Mouse (Mus musculus): ENCODE results near the gene Plekha6.
A peak's percentile ranks its signal among the peaks of the same experiment; 100 is the strongest.

The Plekha6 gene

GRCm38 (mm10) chr1:133163820-133164431, at the start of gene Plekha6:
Gene Plekha6 (plus strand): TSS chr1:133164210.
- no peak for DNase-seq (ENCODE audit: low spot score in 2 of 2)

- DNase-seq (ENCODE audit: low spot score in 2 of 2) = no peak
These were observed 47.9 kb upstream of the Plekha6 start for GRCm38 (mm10) chr1:133116108-133116507.

DNA sequence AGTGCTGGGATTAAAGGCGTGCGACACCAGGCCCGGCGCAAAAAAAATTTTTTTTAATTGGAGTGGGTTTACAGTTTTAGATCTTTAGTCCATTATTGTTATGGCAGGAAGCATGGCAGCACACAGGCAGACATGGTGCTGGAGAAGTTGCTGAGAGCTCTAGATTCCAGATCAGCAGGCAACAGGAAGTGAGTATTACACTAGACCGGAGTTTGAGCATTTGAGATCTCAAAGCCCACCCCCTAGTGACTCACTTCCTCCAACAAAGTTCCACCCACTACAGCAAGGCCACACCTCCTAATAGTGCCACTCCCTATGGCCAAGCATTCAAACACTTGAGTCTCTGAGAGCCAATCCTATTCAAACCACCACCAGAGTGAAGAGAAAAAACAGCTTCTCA, 45.9 kb upstream of the Plekha6 start:
- no peak for DNase-seq (ENCODE audit: low spot score in 2 of 2)

DNA sequence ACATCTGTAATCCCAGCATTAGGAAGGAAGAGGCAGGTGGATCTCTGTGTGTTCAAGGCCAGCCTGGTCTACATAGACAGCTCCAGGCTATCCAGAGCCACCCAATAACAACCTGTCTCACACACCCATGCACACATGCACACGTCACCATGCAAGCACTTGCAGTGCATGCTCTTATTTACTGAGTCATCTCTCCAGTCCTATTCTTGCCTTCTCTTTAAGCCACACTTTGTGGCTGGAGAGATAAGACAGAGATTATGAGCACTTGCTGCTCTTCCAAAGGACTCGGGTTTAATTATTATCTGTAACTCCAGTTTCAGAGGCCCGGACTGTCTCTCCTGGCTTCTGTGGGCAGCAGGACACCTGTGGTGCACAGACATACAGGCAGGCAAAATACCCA, 45.2 kb upstream of the Plekha6 start:
- no peak for DNase-seq (ENCODE audit: low spot score in 2 of 2)

DNA sequence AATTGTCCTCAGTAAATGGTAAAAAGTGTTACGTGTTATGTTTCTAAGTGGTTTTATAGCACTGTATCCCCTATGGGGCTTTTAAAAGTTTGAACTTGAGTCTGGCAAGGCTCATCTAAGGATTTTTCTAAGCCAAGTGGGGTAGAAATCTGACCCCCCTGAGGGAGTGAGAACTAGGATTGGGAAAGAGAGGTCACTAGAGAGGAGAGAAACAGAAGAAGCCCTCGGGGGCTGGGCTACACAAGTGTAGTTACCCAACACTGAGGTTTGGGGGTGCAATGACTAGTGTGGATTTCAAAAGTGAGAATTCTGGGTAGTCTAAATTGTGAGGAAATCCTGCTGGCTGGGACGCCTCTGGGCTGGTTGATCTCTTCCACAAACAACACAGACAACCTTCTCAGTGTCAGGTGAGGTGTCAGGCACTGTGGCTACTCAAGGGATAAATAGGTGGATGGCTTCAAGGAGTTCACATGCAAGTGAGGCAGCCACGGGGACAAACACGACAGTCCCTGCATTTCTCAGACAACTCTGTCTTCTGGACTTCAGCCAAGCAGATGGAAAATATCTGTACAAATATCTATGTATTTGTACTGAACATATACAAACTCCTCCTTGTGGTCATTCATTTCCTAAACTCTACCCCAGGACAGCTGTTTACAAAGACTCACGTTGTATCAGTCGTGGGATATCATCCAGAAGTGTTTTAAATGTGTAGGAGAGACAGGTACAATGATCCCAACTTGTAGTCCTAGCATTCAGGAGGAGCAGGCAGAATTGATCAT, 43.9 kb upstream of the Plekha6 start:
- no peak for DNase-seq (ENCODE audit: low spot score in 2 of 2)

DNA sequence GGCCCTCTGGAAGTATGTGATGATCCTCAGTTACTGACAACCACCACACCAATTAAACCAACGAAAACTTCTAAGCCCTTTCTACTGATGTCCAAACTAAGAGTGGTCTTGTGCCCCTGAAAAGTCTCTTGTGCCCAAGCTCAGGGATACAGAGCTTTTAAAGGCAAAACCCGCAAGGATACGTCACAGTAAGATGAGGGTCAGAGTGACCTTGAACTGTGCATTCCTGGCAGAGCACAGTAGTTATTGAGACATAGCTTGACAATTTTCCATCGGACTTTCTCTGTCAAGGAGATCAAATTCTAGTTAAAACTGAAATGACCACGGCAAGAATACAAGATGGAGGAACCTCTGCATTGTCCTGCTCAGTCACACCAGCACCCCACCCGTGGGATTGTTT, 42.8 kb upstream of the Plekha6 start:
- DNase-seq (ENCODE audit: low spot score in 2 of 2) = no peak

DNA sequence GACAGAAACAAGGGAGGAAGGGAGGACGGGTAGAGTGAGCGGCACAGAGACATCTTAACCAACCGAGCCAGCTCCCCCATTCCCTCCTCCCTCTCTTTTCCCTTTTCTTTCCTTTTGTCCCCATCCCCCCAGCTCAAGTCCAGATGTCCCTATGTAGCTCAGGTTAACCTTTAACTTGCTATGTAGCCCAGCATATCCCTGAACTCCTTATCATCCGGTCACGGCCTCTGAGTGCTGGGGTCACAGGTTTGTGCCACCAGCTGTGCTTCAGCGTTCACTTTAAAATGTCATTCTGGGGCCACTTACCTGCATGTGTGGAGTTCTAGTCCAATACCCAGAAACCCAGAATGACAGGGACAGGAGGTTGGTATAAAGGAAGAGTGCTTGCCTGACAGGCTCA, 39.9 kb upstream of the Plekha6 start:
- DNase-seq (ENCODE audit: low spot score in 2 of 2) = no peak

DNA sequence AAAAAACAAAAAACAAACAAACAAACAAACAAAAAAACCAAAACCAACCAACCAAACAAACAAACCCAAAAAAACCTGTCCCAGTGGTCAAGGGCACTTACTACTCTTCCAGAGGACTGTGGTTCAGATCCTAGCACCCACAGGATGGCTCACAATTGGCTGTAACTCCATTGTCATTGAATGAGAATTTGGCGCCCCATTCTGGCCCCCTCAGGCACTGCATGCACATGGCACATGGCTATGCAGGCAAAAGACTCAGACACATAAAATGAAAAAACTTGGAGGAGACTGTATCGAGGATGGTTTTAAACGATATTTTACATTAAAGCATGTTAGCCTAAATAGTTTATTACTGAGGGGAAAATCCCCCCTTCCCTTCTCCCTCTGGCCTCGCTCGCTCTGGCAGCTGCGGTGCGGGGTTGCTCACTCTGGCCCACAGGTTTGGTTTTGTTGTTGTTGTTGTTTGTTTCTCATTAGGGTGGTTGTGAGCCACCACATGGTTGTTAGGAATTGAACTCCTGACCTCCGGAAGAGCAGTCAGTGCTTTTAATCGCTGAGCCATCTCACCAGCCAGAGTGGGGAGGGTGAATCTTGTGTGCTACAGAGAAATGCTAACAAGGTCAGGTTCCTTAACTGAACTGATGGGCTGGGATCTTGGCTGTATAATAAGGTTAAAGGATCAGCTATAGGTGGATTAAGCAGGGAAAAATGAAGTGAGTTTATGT, 38.2 kb upstream of the Plekha6 start:
- DNase-seq (ENCODE audit: low spot score in 2 of 2) = no peak

GRCm38 (mm10) chr1:133126365-133126740, 37.7 kb upstream of the Plekha6 start:
- DNase-seq (ENCODE audit: low spot score in 2 of 2) = no peak

DNA sequence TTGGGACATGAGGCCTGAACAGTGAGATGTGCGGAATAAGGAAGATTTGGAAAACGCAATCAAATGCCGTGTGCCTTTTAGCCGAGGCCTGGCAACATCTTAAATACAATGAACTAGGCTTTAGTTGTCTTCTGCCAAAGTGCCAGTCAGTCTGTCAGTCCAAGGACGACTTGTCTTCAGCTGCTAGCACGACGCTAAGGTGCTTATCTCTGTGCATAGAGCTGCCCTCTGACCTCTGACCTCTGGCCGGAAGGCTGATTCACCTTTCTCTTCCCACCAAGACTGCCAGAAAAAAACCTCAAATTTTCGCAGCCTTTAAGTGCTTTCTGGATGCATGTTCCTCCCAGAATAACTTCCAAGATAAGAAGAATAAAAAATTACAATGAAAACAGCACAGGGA, 36.7 kb upstream of the Plekha6 start:
- DNase-seq (ENCODE audit: low spot score in 2 of 2) = no peak

DNA sequence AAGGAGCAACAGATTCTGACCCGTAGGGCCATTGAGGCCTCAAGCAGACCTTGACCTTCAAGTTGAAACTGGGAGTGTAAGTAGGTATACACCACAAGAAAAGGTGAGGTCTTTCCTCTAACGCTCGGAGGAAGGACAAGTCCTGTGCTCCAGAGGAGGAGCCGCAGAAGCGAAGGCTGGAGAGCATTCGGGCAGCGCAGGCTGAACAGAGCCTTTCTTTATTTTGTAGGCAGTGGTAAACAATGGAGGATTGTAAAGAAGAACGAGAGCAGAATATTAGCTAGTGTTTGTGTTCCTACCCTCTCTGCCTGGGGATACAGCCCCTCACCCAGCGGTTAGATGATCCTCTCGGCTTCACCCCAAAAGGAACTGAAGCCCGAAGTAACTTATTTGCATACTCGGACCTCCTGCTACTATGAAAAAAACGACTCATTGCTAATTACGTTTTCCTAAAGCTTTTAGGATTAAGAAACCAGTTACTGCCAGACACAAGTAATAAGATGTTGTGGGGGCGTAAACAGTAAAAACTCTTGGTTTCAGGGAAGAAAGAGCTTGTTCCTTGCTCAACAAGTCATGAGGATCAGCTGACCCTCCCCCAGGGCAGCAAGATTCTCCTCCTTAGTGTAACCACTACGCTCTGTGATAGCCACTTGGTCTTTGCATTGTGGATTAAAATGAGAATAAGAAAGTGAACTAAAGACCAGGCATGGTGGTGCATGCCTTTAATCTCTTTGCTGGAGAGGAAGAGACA, 34.4 kb upstream of the Plekha6 start:
- DNase-seq (ENCODE audit: low spot score in 2 of 2) = no peak

- peak; percentile 99 to 100 for DNase-seq (ENCODE audit: low spot score in 2 of 2)
These were observed 33.1 kb upstream of the Plekha6 start, which contains the start of gene Ppp1r15b for GRCm38 (mm10) chr1:133130638-133131560. Gene Ppp1r15b (plus strand): TSS chr1:133131143.

DNA sequence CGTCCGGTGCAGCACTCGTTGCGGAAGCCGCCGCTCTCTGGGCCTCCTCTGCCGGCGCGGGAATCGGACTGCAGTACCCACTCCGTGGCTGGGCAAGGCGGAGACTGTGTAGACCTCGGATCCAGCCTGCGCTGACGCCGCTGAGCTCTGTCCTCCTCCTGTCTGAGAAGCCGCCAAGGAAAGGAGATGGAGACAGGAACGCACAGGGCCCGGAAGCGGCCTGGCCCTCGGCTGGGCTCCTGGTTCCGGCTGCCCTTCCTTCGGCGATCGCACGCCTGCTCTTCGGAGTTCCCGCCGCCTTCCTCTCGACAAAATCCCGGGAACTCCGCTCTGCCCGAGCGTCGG, 32.5 kb upstream of the Plekha6 start:
- DNase-seq (ENCODE audit: low spot score in 2 of 2) = no peak

DNA sequence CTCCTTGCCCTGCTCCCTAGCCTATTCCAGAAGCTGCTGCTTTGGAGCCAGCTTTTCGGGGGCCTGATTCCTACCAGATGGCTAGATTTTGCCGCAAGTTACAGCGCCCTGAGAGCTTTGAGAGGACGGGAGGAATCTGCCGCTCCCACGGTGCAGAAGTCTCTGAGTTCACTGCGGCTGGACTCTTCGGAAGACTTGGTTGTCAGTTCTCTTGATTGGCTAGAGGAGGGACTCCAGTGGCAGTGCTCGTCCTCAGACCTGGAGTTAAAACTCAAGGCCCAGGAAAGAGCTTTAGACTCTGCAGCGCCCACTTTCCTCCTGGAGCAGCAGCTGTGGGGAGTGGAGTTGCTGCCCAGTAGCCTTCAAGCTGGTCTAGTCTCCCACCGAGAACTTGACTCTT, 32.1 kb upstream of the Plekha6 start:
- DNase-seq (ENCODE audit: low spot score in 2 of 2) = no peak

DNA sequence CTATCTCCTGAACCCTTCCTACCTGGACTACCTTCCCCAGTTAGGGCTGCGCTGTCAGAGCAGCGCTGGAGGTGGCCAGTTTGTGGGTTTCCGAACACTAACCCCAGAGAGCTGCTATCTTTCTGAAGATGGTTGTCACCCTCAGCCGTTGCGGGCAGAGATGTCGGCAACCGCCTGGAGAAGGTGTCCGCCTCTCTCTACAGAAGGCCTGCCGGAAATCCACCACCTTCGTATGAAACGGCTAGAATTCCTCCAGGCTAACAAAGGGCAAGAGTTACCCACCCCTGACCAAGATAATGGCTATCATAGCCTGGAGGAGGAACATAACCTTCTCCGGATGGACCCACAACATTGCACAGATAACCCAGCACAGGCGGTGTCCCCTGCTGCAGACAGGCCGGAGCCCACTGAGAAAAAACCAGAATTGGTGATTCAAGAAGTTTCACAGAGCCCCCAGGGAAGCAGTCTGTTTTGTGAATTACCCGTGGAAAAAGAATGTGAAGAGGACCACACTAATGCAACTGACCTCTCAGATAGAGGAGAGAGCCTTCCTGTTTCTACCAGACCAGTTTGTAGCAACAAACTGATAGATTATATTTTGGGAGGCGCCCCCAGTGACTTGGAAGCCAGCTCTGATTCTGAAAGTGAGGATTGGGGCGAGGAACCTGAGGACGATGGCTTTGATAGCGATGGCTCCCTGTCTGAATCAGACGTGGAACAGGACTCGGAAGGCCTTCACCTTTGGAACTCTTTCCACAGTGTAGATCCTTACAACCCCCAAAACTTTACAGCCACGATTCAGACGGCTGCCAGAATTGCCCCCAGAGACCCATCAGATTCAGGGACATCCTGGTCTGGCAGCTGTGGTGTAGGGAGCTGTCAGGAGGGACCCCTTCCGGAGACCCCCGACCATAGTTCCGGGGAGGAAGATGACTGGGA, 31.4 kb upstream of the Plekha6 start:
- no peak for DNase-seq (ENCODE audit: low spot score in 2 of 2)

- DNase-seq (ENCODE audit: low spot score in 2 of 2) = no peak
These were observed 30.6 kb upstream of the Plekha6 start for GRCm38 (mm10) chr1:133133425-133133824.

GRCm38 (mm10) chr1:133134071-133134470, 29.9 kb upstream of the Plekha6 start:
- DNase-seq (ENCODE audit: low spot score in 2 of 2) = no peak

DNA sequence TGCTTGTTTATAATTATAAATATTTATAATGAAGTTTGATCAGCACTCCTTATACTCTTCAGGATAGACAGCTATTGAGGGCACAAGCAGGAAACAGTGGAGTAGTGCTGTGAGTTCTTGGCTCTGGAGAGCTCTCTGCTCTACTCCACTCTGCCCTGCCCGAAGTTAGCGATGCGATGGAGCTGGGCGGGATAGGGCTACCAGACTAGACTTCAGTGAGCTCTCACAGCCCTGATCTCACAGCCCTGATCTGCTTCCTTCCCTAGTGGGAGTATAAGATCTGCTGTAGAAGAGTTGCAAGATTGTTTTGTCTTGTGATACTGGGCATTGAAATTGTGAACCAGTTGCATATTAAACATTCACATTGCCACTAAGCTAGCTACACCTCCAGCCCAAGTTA, 29.1 kb upstream of the Plekha6 start:
- no peak for DNase-seq (ENCODE audit: low spot score in 2 of 2)

DNA sequence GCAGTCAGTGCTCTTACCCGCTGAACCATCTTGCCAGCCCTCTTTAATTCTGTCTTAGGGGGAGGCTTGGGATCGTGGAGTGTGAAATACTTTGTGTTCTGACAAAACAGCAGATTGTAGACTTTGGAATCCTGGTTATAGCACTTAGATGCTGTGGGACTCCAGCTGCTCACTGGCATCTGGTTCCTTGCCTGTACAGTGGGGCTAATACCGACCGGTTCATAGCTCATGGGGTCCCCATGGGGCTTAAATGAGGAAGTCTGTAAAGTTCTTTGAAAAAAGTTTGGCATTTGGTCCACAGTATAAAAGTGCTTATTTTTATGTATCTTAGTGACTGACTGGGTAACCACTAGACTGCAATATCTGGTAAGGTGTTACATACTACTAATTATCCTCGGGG, 28.2 kb upstream of the Plekha6 start:
- DNase-seq (ENCODE audit: low spot score in 2 of 2) = no peak

DNA sequence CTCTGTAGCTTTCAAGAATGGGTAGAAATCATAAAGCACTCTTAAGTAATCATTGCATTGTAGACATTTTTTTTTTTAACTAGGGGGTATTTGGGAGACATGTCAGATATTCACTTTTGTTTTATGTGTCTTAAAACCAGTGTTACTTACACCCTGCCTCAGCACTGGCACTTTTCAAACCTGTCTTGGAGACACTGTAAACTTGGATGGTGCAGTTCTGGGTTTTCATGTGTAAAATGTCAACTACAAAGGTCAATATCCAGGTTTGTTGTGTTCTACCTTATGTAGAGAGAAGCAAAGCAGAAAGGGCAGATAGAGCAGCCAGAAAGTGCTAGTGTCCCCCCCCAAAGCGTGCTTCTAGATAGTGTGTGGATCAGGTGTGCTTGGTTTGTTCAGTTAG, 25.6 kb upstream of the Plekha6 start:
- DNase-seq (ENCODE audit: low spot score in 2 of 2) = no peak

Measured in right cerebral cortex, postnatal 36 days (tissue).